In the genomic region with DNA sequence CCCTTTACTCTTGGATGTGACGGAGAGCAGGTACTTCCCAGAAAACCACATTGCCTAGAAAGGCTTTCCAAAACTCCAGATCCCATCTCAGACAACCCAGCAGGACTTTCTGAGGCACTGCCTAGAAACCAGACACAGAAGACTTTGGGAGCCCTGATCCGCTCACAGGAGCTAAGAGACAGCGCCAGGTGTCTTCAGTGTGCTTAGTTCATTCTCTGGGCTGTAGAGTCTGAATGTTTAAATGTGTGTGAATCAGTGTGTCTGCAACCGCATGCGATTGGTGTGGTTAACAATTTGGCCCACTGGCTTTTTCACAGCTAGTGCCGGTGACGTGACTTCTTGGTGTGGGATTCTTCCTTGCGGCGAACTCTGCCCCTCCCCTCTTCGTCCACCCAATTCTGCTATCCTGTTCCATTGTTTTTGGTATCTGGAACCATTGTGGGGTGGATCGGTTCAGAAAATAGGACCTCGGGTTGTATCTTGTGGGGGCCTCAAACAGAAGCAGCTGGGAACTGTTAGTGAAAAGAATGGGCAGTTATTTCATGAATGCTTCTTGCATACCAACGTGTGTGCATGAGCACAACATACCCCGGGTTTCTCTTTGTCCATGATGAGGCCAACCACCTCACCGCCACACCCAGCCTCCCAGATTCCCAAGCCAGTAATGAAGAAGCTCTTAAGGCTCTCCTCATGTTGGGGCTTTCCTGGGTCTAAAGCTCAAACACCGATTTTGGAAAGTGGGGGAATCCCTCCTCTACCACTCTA, we compare ENCODE assay signal across 13 mouse cellular contexts. TPM values are rescaled to one million over a fixed set of nuclear protein-coding genes. Genes with fewer than 3 reads are reported as not detected.
DNase-seq lines count a peak whose midpoint lies in the region; ATAC-seq and TF ChIP-seq lines count a peak whose summit lies in the region.
"Had no signal": no experiment of that assay in that cellular context is flagged by ENCODE, and none has a peak within 500 bp of the region (broad histone marks: within the 10 kb centered on the region; RNA-seq: fewer than 3 reads in every experiment).

No protein-coding gene starts in this region.

- peaks cover 6% of the 10 kb centered on the region for H3K27me3 ChIP-seq in forebrain, postnatal 0 days (ENCODE audit: insufficient read depth, low read length)
- peaks cover 57% of the 10 kb centered on the region for H3K27me3 ChIP-seq in forebrain, embryonic 12.5 days
- H3K27me3 ChIP-seq in kidney, postnatal 0 days (ENCODE audit: insufficient read depth, low read length): no peaks in the 10 kb centered on the region
- 0 out of 2 replicates have a peak, but pooled peaks cover 4% of the 10 kb centered on the region for H3K27me3 ChIP-seq in limb, embryonic 13.5 days

- no peaks in the 10 kb centered on the region for H3K9me3 ChIP-seq in forebrain, postnatal 0 days (ENCODE audit: low read length)
- H3K9me3 ChIP-seq in forebrain, embryonic 12.5 days: no peaks in the 10 kb centered on the region
- H3K9me3 ChIP-seq in kidney, postnatal 0 days (replicated peaks; ENCODE audit: low read length): no peaks in the 10 kb centered on the region
- H3K9me3 ChIP-seq in limb, embryonic 13.5 days: no peaks in the 10 kb centered on the region
- H3K9me3 ChIP-seq: midbrain, embryonic 12.5 days had no signal

- H3K4me2 ChIP-seq in forebrain, postnatal 0 days (ENCODE audit: low read depth): 0 out of 2 replicates have a peak overlapping the region, but pooled peaks have one; percentile 89
- no peak overlapping the region for H3K4me2 ChIP-seq in forebrain, embryonic 12.5 days
- H3K4me2 ChIP-seq in kidney, postnatal 0 days (ENCODE audit: low read length): peak overlapping the region; percentile 76
- peak overlapping the region; percentile 93 for H3K4me2 ChIP-seq in limb, embryonic 13.5 days (replicated peaks)

- WGBS in forebrain, postnatal 0 days: 75% methylated on average over 16 of the region's 16 CpGs
- WGBS in forebrain, embryonic 12.5 days: 73% methylated on average over 16 of the region's 16 CpGs
- WGBS in kidney, postnatal 0 days: 81% methylated on average over 16 of the region's 16 CpGs
- WGBS in limb, embryonic 13.5 days: 86% methylated on average over 16 of the region's 16 CpGs

- H3K9ac ChIP-seq in forebrain, postnatal 0 days: no peak overlapping the region
- no peak overlapping the region for H3K9ac ChIP-seq in forebrain, embryonic 12.5 days
- no peak overlapping the region for H3K9ac ChIP-seq in kidney, postnatal 0 days (ENCODE audit: low read depth, low read length)
- no peak overlapping the region for H3K9ac ChIP-seq in limb, embryonic 13.5 days
- H3K9ac ChIP-seq: midbrain, embryonic 12.5 days had no signal

- no peaks in the 10 kb centered on the region for H3K36me3 ChIP-seq in forebrain, postnatal 0 days (ENCODE audit: insufficient read depth)
- H3K36me3 ChIP-seq in forebrain, embryonic 12.5 days (replicated peaks): no peaks in the 10 kb centered on the region
- H3K36me3 ChIP-seq in kidney, postnatal 0 days (ENCODE audit: insufficient read depth, low read length): peaks cover 12% of the 10 kb centered on the region; the same call in 1 of the 2 replicates
- H3K36me3 ChIP-seq in limb, embryonic 13.5 days: peaks cover 3% of the 10 kb centered on the region
- H3K36me3 ChIP-seq: midbrain, embryonic 12.5 days had no signal

- TF ChIP-seq CTCF in forebrain, postnatal 0 days (IDR thresholded peaks at IDR 0.05; ENCODE audit: low read depth): no peak
- no peak for TF ChIP-seq CTCF in kidney, postnatal 0 days (IDR thresholded peaks at IDR 0.05; ENCODE audit: low read depth)
- no peak for TF ChIP-seq CTCF in cortical plate, adult 2 months (IDR thresholded peaks at IDR 0.05; ENCODE audit: extremely low read depth, insufficient read depth, low read length)

- no peak for TF ChIP-seq POLR2A in cortical plate, adult 2 months (IDR thresholded peaks at IDR 0.05; ENCODE audit: extremely low read depth, insufficient read depth, low read length)

- H3K4me1 ChIP-seq in forebrain, postnatal 0 days (ENCODE audit: insufficient read depth): peaks cover 10% of the 10 kb centered on the region
- H3K4me1 ChIP-seq in forebrain, embryonic 12.5 days: peaks cover 26% of the 10 kb centered on the region
- H3K4me1 ChIP-seq in kidney, postnatal 0 days (replicated peaks; ENCODE audit: insufficient read depth, low read length): peaks cover 38% of the 10 kb centered on the region
- H3K4me1 ChIP-seq in cortical plate, adult 2 months (ENCODE audit: control insufficient read depth, insufficient read depth, low read length): no peaks in the 10 kb centered on the region
- H3K4me1 ChIP-seq in limb, embryonic 13.5 days: peaks cover 34% of the 10 kb centered on the region

- H3K27ac ChIP-seq in forebrain, postnatal 0 days (ENCODE audit: low read depth, low read length): no peak overlapping the region
- no peak overlapping the region for H3K27ac ChIP-seq in forebrain, embryonic 12.5 days
- H3K27ac ChIP-seq in kidney, postnatal 0 days: 0 out of 2 replicates have a peak overlapping the region, but pooled peaks have one; percentile 19
- H3K27ac ChIP-seq in cortical plate, adult 2 months (ENCODE audit: insufficient read depth, low read length): 0 out of 2 replicates have a peak overlapping the region, but pooled peaks have one; percentile 27
- no peak overlapping the region for H3K27ac ChIP-seq in limb, embryonic 13.5 days
- H3K27ac ChIP-seq: midbrain, embryonic 12.5 days had no signal

- H3K4me3 ChIP-seq in forebrain, postnatal 0 days (ENCODE audit: low read depth, low read length): no peak overlapping the region
- no peak overlapping the region for H3K4me3 ChIP-seq in forebrain, embryonic 12.5 days (replicated peaks)
- peak overlapping the region; percentile 94; the same call in 1 of the 2 replicates for H3K4me3 ChIP-seq in kidney, postnatal 0 days (replicated peaks; ENCODE audit: low read depth, low read length)
- no peak overlapping the region for H3K4me3 ChIP-seq in cortical plate, adult 2 months (ENCODE audit: insufficient read depth, low read length)
- H3K4me3 ChIP-seq in limb, embryonic 13.5 days: no peak overlapping the region
- H3K4me3 ChIP-seq: midbrain, embryonic 12.5 days had no signal

- no peak for ATAC-seq in forebrain, postnatal 0 days
- no peak for ATAC-seq in forebrain, embryonic 12.5 days (ENCODE audit: low FRiP score)
- no peak for ATAC-seq in kidney, postnatal 0 days (replicated peaks; ENCODE audit: low FRiP score, low read depth)
- ATAC-seq in limb, embryonic 13.5 days (ENCODE audit: low FRiP score, low read depth): no peak

- DNase-seq in forebrain, postnatal 0 days: no peak
- DNase-seq in kidney, postnatal 0 days (ENCODE audit: low spot score): no peak
- no peak for DNase-seq in kidney, postnatal 25 days
- no peak for DNase-seq in frontal cortex, postnatal 10 days (ENCODE audit: low spot score in 2 of 2)
- no peak for DNase-seq in adrenal gland, adult (ENCODE audit: inconsistent age in 2 of 2, low spot score in 1 of 2)
- DNase-seq: adrenal gland, postnatal 25 days; cerebellum, adult 2 months; gastrocnemius, postnatal 25 days had no signal

RNA-seq across cellular contexts. Expression of a gene that starts 2.7 kb away (rescaled TPM):
- 114 and 217 TPM in 2 replicates for total RNA-seq in forebrain, postnatal 0 days (2014; rRNA removed)
- polyA plus RNA-seq in forebrain, postnatal 0 days (2015; fragmentation: Nextera tagmentation; extraction: Ambion mirVana): 43.1 and 45.1 TPM in 2 replicates
- polyA plus RNA-seq in forebrain, embryonic 12.5 days (2016; fragmentation: Nextera tagmentation; extraction: Ambion mirVana): 100 and 102 TPM in 2 replicates
- polyA plus RNA-seq in kidney, postnatal 0 days (2015; fragmentation: Nextera tagmentation; extraction: Ambion mirVana): 305 and 310 TPM in 2 replicates
- 29.3 TPM in 2 replicates for polyA plus RNA-seq in cortical plate, adult 2 months (2012; rRNA removed)
- polyA plus RNA-seq in limb, embryonic 13.5 days (2015; fragmentation: Nextera tagmentation; extraction: Ambion mirVana): 113 and 115 TPM in 2 replicates
- total RNA-seq: MEL had no signal

RNA-seq across cellular contexts. Expression of a gene that starts 2.8 kb away (rescaled TPM):
- 57.0 and 95.7 TPM in 2 replicates for total RNA-seq in forebrain, postnatal 0 days (2014; rRNA removed)
- 23.1 and 26.6 TPM in 2 replicates for polyA plus RNA-seq in forebrain, postnatal 0 days (2015; fragmentation: Nextera tagmentation; extraction: Ambion mirVana)
- polyA plus RNA-seq in forebrain, embryonic 12.5 days (2016; fragmentation: Nextera tagmentation; extraction: Ambion mirVana): 50.0 and 51.3 TPM in 2 replicates
- 139 and 140 TPM in 2 replicates for polyA plus RNA-seq in kidney, postnatal 0 days (2015; fragmentation: Nextera tagmentation; extraction: Ambion mirVana)
- polyA plus RNA-seq in cortical plate, adult 2 months (2012; rRNA removed): 26.3 and 31.7 TPM in 2 replicates
- 52.1 and 56.3 TPM in 2 replicates for polyA plus RNA-seq in limb, embryonic 13.5 days (2015; fragmentation: Nextera tagmentation; extraction: Ambion mirVana)

Comparison
In these comparisons a context has a peak if more than half of its experiments do, and no peak if none do; other contexts are left out.
1. H3K27ac ChIP-seq: peak in kidney, postnatal 0 days (single experiment) and cortical plate, adult 2 months (single experiment); none in forebrain, postnatal 0 days (single experiment), forebrain, embryonic 12.5 days (single experiment) and limb, embryonic 13.5 days (single experiment).